Comparison of ENCODE assay signal across 8 mouse cellular contexts in genomic region chr5:105517992-105518625, GRCm38 (mm10). TPM values are rescaled to one million over a fixed set of nuclear protein-coding genes. Genes with fewer than 3 reads are reported as not detected.
DNase-seq lines count a peak whose midpoint lies in the region; ATAC-seq and TF ChIP-seq lines count a peak whose summit lies in the region.

No protein-coding gene starts in this region.

- no peak for DNase-seq in cerebellum, adult 2 months
- DNase-seq in cerebellum, postnatal 10 days: no peak
- DNase-seq in Muller cell, postnatal 12 days (ENCODE audit: inconsistent ontology term): peak; percentile 52
- no peak for DNase-seq in yolk sac, embryonic 10.5 days (ENCODE audit: low spot score)
- DNase-seq in adrenal gland, adult 2 months: no peak
- DNase-seq in layer of hippocampus, postnatal 36 days: no peak

- no peak overlapping the region for H3K27ac ChIP-seq in cerebellum, adult 2 months (ENCODE audit: insufficient read depth, low read length)
- H3K27ac ChIP-seq in heart, embryonic 16.5 days (ENCODE audit: low read length): peak overlapping the region; percentile 99
- no peak overlapping the region; the same call in 1 of the 2 replicates for H3K27ac ChIP-seq in liver, embryonic 16.5 days (ENCODE audit: low read length)

- TF ChIP-seq CTCF in cerebellum, adult 2 months (IDR thresholded peaks at IDR 0.05; ENCODE audit: borderline replicate concordance, insufficient read depth, low read depth, low read length): no peak

- peaks cover 4% of the 10 kb centered on the region; the same call in 1 of the 2 replicates for H3K27me3 ChIP-seq in cerebellum, adult 2 months (ENCODE audit: control insufficient read depth, insufficient read depth, low read length)
- no peaks in the 10 kb centered on the region for H3K27me3 ChIP-seq in heart, embryonic 16.5 days (ENCODE audit: control insufficient read depth, insufficient read depth, low read length)
- no peaks in the 10 kb centered on the region for H3K27me3 ChIP-seq in liver, embryonic 16.5 days (ENCODE audit: control insufficient read depth, insufficient read depth, low read depth, low read length)

- peak overlapping the region; percentile 78 for H3K4me2 ChIP-seq in heart, embryonic 16.5 days (ENCODE audit: low read depth, low read length)
- H3K4me2 ChIP-seq in liver, embryonic 16.5 days (ENCODE audit: low read depth, low read length): peak overlapping the region; percentile 98

- no peaks in the 10 kb centered on the region for H3K9me3 ChIP-seq in heart, embryonic 16.5 days (replicated peaks; ENCODE audit: control insufficient read depth, low read length)
- no peaks in the 10 kb centered on the region for H3K9me3 ChIP-seq in liver, embryonic 16.5 days (replicated peaks; ENCODE audit: control insufficient read depth, low read length)

- no peaks in the 10 kb centered on the region for H3K36me3 ChIP-seq in heart, embryonic 16.5 days (ENCODE audit: control insufficient read depth, insufficient read depth)
- no peaks in the 10 kb centered on the region for H3K36me3 ChIP-seq in liver, embryonic 16.5 days (ENCODE audit: control insufficient read depth, insufficient read depth)

- peaks cover 5% of the 10 kb centered on the region; the same call in 1 of the 2 replicates for H3K4me1 ChIP-seq in cerebellum, adult 2 months (ENCODE audit: control insufficient read depth, insufficient read depth, low read length)
- H3K4me1 ChIP-seq in heart, embryonic 16.5 days (ENCODE audit: control insufficient read depth, insufficient read depth, low read length): peaks cover 21% of the 10 kb centered on the region
- peaks cover 30% of the 10 kb centered on the region for H3K4me1 ChIP-seq in liver, embryonic 16.5 days (ENCODE audit: control insufficient read depth, low read depth, low read length)

- no peak for TF ChIP-seq POLR2A in cerebellum, adult 2 months (IDR thresholded peaks at IDR 0.05; ENCODE audit: borderline replicate concordance, insufficient read depth, low read length)

- peak overlapping the region; percentile 84 for H3K9ac ChIP-seq in heart, embryonic 16.5 days (ENCODE audit: low read length)
- peak overlapping the region; percentile 97 for H3K9ac ChIP-seq in liver, embryonic 16.5 days (ENCODE audit: low read depth, low read length)

- WGBS in cerebellum, adult 2 months: 16% methylated on average over 7 of the region's 7 CpGs
- WGBS in heart, embryonic 16.5 days: 6% methylated on average over 7 of the region's 7 CpGs
- 10% methylated on average over 7 of the region's 7 CpGs for WGBS in liver, embryonic 16.5 days (ENCODE audit: insufficient replicate concordance)

- peak overlapping the region; percentile 69 for H3K4me3 ChIP-seq in cerebellum, adult 2 months (replicated peaks; ENCODE audit: insufficient read depth, low read depth, low read length)
- peak overlapping the region; percentile 70 for H3K4me3 ChIP-seq in heart, embryonic 16.5 days (ENCODE audit: low read length)
- H3K4me3 ChIP-seq in liver, embryonic 16.5 days (ENCODE audit: low read depth, low read length): peak overlapping the region; percentile 88

- ATAC-seq in heart, embryonic 16.5 days (replicated peaks; ENCODE audit: extremely low read depth, insufficient read depth, low FRiP score): peak; percentile 16; the same call in 1 of the 2 replicates
- ATAC-seq in liver, embryonic 16.5 days (ENCODE audit: low read depth): no peak

RNA-seq across cellular contexts. Expression of gene Lrrc8c, which starts 1.1 kb away (rescaled TPM):
- 7.4 and 7.9 TPM in 2 replicates for polyA plus RNA-seq in cerebellum, adult 2 months (2012; rRNA removed)
- polyA plus RNA-seq in heart, embryonic 16.5 days (2015; fragmentation: Nextera tagmentation; extraction: Ambion mirVana): 20.1 and 22.6 TPM in 2 replicates
- polyA plus RNA-seq in liver, embryonic 16.5 days (2015; fragmentation: Nextera tagmentation; extraction: Ambion mirVana): 14.0 and 16.4 TPM in 2 replicates
- 10 to 100 TPM; 21.5 to 25.9 TPM for total RNA-seq in adrenal gland, adult 2 months (2021)
- 43.5 and 63.9 TPM in 2 replicates for polyA plus RNA-seq in adrenal gland, adult 2 months (2012; rRNA removed)
- total RNA-seq in layer of hippocampus, postnatal 36 days (2021): 10 to 100 TPM; 28.9 to 32.6 TPM
